Mouse (Mus musculus) NIH3T3 (cell line): ENCODE measurements around the gene Pou5f1.
A peak's percentile ranks its signal among the peaks of the same experiment; 100 is the strongest.

Experiments used
- DNase-seq: peaks from one replicate; pipeline ENCODE4 v3.0.0-alpha.2; 2012; ENCODE audit warnings: low read depth

Pou5f1 gene

GRCm38 (mm10) chr17:35513886-35514285, 8.1 kb downstream of the Pou5f1 start:
- DNase-seq: peak; percentile 85

- DNase-seq: no peak
Measured at GRCm38 (mm10) chr17:35514756-35515155, 8.9 kb downstream of the Pou5f1 start.

- DNase-seq: peak; percentile 61
Measured at GRCm38 (mm10) chr17:35515911-35516640, 10.3 kb downstream of the Pou5f1 start.

GRCm38 (mm10) chr17:35516652-35517500, 11.1 kb downstream of the Pou5f1 start, which contains the start of the genes Tcf19 and Cchcr1:
Tcf19 (minus strand) TSS chr17:35516824.
Cchcr1 (plus strand) TSS chr17:35517100.
- DNase-seq: peak; percentile 99

- peak; percentile 71 for DNase-seq
Measured at GRCm38 (mm10) chr17:35517526-35517925, 11.7 kb downstream of the Pou5f1 start.

- no peak for DNase-seq
Measured at GRCm38 (mm10) chr17:35524354-35524753, 18.5 kb downstream of the Pou5f1 start.

GRCm38 (mm10) chr17:35526644-35527043, 20.8 kb downstream of the Pou5f1 start:
- DNase-seq: no peak

- DNase-seq: no peak
Measured at GRCm38 (mm10) chr17:35532360-35532759, 26.5 kb downstream of the Pou5f1 start.

GRCm38 (mm10) chr17:35532901-35533300, 27.1 kb downstream of the Pou5f1 start, which contains the start of gene Psors1c2:
Psors1c2 (plus strand) TSS chr17:35533201.
- no peak for DNase-seq

GRCm38 (mm10) chr17:35534343-35534742, 28.5 kb downstream of the Pou5f1 start:
- DNase-seq: peak; percentile 93

- DNase-seq: peak; percentile 73
Measured at GRCm38 (mm10) chr17:35537421-35537820, 31.6 kb downstream of the Pou5f1 start.

- no peak for DNase-seq
Measured at GRCm38 (mm10) chr17:35538476-35538875, 32.7 kb downstream of the Pou5f1 start.

GRCm38 (mm10) chr17:35539540-35539939, 33.7 kb downstream of the Pou5f1 start:
- no peak for DNase-seq

- DNase-seq: no peak
Measured at GRCm38 (mm10) chr17:35542761-35543411, 37.1 kb downstream of the Pou5f1 start.

- no peak for DNase-seq
Measured at GRCm38 (mm10) chr17:35543412-35543861, 37.6 kb downstream of the Pou5f1 start.

GRCm38 (mm10) chr17:35544001-35544400, 38.2 kb downstream of the Pou5f1 start:
- no peak for DNase-seq

GRCm38 (mm10) chr17:35544680-35545079, 38.9 kb downstream of the Pou5f1 start:
- DNase-seq: peak; percentile 82

- DNase-seq: no peak
Measured at GRCm38 (mm10) chr17:35547465-35547864, 41.6 kb downstream of the Pou5f1 start.

GRCm38 (mm10) chr17:35548636-35549035, 42.8 kb downstream of the Pou5f1 start:
- peak; percentile 45 for DNase-seq

GRCm38 (mm10) chr17:35549437-35550142, 43.8 kb downstream of the Pou5f1 start:
- peak; percentile 98 for DNase-seq

GRCm38 (mm10) chr17:35550143-35550494, 44.3 kb downstream of the Pou5f1 start:
- DNase-seq: peak; percentile 54

- DNase-seq: peak; percentile 50
Measured at GRCm38 (mm10) chr17:35550871-35551270, 45.1 kb downstream of the Pou5f1 start.
